Mouse (Mus musculus) liver, embryonic 14.5 days (tissue): ENCODE results near the gene Mycn. TPM values are rescaled to one million over a fixed set of nuclear protein-coding genes. Genes with fewer than 3 reads are reported as not detected.

Experiments
- ATAC-seq: fragments of 200-750 bp; cut with Nextera tagmentation; 2 replicates; pipeline ENCODE4 v1.8.0; 2017; ENCODE audit warnings: moderate number of reproducible peaks, mild to moderate bottlenecking, moderate library complexity; ENCODE audit not compliant: insufficient read depth
- DNase-seq, 3 experiments: peaks; one replicate each; pipeline ENCODE4 v3.0.0-alpha.2; 2012 to 2013; ENCODE audit warnings: low read depth in 3 of 3, low spot score in 3 of 3
- H3K27ac ChIP-seq: fragments of 300-500 bp; sonication (generic); 2 replicates; pipeline ENCODE4 v1.5.1; 2014; ENCODE audit warnings: moderate library complexity, mild to moderate bottlenecking, control low read depth, inconsistent platforms
- H3K27me3 ChIP-seq: fragments of 300-500 bp; sonication (generic); 2 replicates; pipeline ENCODE4 v1.6.1; 2014; ENCODE audit warnings: mild to moderate bottlenecking, low read length, moderate library complexity; ENCODE audit not compliant: control insufficient read depth, insufficient read depth
- H3K36me3 ChIP-seq: fragments of 300-500 bp; sonication (generic); replicated peaks from 2 replicates; pipeline ENCODE4 v1.6.1; 2014; ENCODE audit warnings: low read depth; ENCODE audit not compliant: control insufficient read depth, insufficient read depth
- H3K4me1 ChIP-seq, 2 experiments: fragments of 200-500 bp in 1 of 2; fragments of 300-500 bp in 1 of 2; sonication (generic) in 1 of 2; replicated peaks; 2 replicates each; pipeline ENCODE4 v1.6.1; 2012 to 2014; ENCODE audit warnings: antibody characterized with exemption in 1 of 2, inconsistent platforms in 1 of 2, low read length in 1 of 2; ENCODE audit not compliant: control insufficient read depth in 2 of 2, insufficient read depth in 2 of 2
- H3K4me2 ChIP-seq: fragments of 300-500 bp; sonication (generic); 2 replicates; pipeline ENCODE4 v1.6.1; 2014; ENCODE audit warnings: low read depth, mild to moderate bottlenecking, control low read depth, moderate library complexity
- H3K4me3 ChIP-seq, 2 experiments: fragments of 200-500 bp in 1 of 2; fragments of 300-500 bp in 1 of 2; sonication (generic) in 1 of 2; 2 replicates each; pipeline ENCODE4 v1.5.1; 2012 to 2014; ENCODE audit warnings: low read depth in 2 of 2, low read length in 2 of 2, mild to moderate bottlenecking in 2 of 2, control low read depth in 1 of 2, inconsistent platforms in 1 of 2, moderate library complexity in 1 of 2; ENCODE audit not compliant: insufficient read depth in 1 of 2
- H3K9ac ChIP-seq: fragments of 300-500 bp; sonication (generic); replicated peaks from 2 replicates; pipeline ENCODE4 v1.6.1; 2014; ENCODE audit warnings: mild to moderate bottlenecking, control low read depth, moderate library complexity
- H3K9me3 ChIP-seq: fragments of 300-500 bp; sonication (generic); 2 replicates; pipeline ENCODE4 v1.6.1; 2016; ENCODE audit warnings: low read length, mixed read lengths; ENCODE audit not compliant: control insufficient read depth
- CTCF ChIP-seq: IDR thresholded peaks from 2 replicates; pipeline ENCODE4 v1.5.1; 2016; ENCODE audit warnings: antibody characterized with exemption, low read depth, control low read depth
- EP300 ChIP-seq: IDR thresholded peaks from 2 replicates; pipeline ENCODE4 v1.6.1; 2016; ENCODE audit warnings: antibody characterized with exemption, low read depth
- WGBS: fragments of 180-500 bp; shearing (Covaris S2); extraction: QIAGEN DNeasy Blood & Tissue Kit; methylation state at CpG from one replicate; pipeline ENCODE4 v1.1.7; 2014; ENCODE audit not compliant: insufficient replicate concordance; 5-methylcytosine and 5-hydroxymethylcytosine counted together
- polyA plus RNA-seq, 2 experiments: library from polyadenylated mRNA; depleted of rRNA in 1 of 2; stranded (reverse) in 1 of 2; unstranded in 1 of 2; fragments of >200 nt; fragmentation: Nextera tagmentation in 1 of 2; extraction: Ambion mirVana in 1 of 2; gene quantifications; 2 replicates each; pipeline versions ENCODE4 v1.2.1 to v1.2.3; 2012 to 2014

Gene Mycn
- polyA plus RNA-seq, 2 experiments, result 2.9 to 3.9 TPM

DNA sequence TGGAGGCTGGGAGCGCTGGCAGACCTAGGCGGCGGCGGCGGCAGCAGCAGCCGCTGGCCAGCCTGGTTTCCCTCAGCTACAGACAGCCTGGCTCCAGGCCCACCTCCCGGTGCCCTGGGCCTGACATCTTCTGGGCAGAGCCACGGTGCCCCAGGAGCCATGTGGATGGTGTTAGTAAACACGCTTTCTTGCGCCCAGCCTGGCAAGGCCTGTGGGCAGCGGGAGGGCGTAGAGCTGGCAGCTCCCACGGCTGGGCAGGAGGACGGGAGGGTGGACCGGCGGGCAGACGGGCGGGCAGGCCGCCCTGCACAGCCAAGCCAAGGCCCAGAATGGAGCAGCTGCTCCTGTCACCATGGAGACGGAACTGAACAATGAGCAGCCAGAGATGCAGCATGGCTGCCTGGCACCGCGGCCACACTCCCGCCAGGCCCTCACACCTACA lies 37.2 kb downstream of the Mycn start:
- H3K4me3 ChIP-seq, result no peak overlapping the region
- no peaks in the 10 kb centered on the region for H3K4me1 ChIP-seq
- no peak overlapping the region for H3K27ac ChIP-seq
- 29% methylated on average over 23 of the region's 23 CpGs for WGBS
- H3K36me3 ChIP-seq, result no peaks in the 10 kb centered on the region
- H3K4me2 ChIP-seq, result no peak overlapping the region
- no peak overlapping the region for H3K9ac ChIP-seq
- ATAC-seq (no peak), DNase-seq (no peak)
- peaks cover 3% of the 10 kb centered on the region; the same call in 1 of the 2 replicates for H3K27me3 ChIP-seq
- TF ChIP-seq CTCF, result no peak
- no peak for TF ChIP-seq EP300
- no peaks in the 10 kb centered on the region for H3K9me3 ChIP-seq

DNA sequence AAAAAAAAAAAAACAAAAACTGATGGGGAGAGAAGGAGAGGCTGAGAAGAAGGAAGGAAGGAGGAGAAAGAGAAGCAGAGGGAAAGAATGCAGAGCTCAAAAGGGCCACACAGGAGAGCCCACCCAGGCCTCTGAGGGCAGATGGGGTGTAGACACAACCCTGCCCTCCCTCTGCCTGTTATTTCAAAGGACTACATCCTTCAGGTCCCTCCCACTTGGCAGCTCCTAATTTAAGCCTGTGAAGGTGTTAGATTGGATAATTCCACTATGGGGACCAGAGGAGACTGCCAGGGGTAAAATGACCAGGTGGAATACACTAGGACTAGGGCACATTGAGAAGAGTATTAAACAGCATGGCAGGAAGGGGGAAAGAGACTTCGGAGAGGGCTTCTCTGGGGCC lies 37.6 kb downstream of the Mycn start:
- no peak overlapping the region for H3K9ac ChIP-seq
- H3K9me3 ChIP-seq, result no peaks in the 10 kb centered on the region
- H3K36me3 ChIP-seq, result no peaks in the 10 kb centered on the region
- peaks cover 3% of the 10 kb centered on the region; the same call in 1 of the 2 replicates for H3K27me3 ChIP-seq
- H3K27ac ChIP-seq, result no peak overlapping the region
- ATAC-seq (no peak), DNase-seq (no peak)
- H3K4me3 ChIP-seq, result no peak overlapping the region
- H3K4me2 ChIP-seq, result no peak overlapping the region
- TF ChIP-seq CTCF, result no peak
- TF ChIP-seq EP300, result no peak
- H3K4me1 ChIP-seq, result no peaks in the 10 kb centered on the region
- WGBS, result 0% methylated on average over 1 of the region's 1 CpGs

DNA sequence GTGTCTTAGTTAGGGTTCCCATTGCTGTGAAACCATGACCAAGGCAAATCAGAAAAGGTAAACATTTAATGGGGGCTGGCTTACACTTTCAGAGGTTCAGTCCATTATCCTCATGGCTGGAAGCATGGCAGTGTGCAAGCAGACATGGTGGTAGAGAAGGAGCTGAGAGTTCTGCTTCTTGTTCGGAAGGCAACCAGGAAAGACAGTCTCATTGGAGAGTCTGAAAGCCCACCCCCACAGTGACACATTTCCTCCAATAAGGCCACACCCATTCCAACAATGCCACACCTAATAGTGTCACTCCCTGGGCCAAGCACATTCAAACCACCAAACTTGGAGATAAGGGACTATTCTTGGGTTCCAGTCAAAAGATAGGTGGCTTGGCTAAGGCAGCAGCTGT lies 39.3 kb downstream of the Mycn start:
- 43% methylated on average over 1 of the region's 1 CpGs for WGBS

DNA sequence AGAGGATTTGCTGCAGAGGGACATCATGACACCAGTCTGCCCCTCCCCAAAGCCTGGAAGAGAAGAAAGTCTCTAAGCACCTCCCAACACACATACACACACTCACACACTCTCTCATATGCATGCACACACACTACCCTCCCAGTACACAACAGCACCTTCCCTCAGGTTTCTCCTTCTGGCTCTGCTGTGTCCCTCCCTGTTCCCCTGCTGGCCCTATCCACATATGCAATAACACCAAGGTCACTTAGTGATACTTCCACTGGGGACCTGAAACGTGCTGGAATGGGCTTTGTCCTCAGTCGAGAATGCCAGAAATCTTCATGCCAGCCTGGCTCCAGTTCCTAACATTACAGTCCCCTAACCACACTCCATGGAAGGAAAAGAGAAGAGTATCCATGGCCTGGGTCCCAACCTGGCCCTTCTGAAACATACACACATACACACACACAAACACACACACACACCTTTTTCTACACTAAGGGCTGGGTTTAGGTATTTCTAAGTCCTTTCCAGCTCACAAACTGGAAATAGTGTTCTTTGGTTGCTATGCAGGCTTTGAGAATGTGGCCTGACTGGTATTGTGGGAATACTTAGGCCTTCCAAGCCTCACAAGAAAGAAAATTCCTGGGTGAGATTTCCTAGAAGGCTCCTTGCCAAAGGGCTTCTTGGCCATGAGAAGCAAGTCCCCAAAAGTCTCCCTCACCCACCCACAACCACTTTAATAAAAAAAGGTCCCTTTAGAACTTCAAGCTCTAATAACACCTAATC lies 43.2 kb downstream of the Mycn start:
- H3K4me1 ChIP-seq, result no peaks in the 10 kb centered on the region
- H3K27me3 ChIP-seq, result no peaks in the 10 kb centered on the region
- no peak for TF ChIP-seq CTCF
- no peak for TF ChIP-seq EP300
- 45% methylated on average over 2 of the region's 2 CpGs for WGBS
- DNase-seq (no peak), ATAC-seq (no peak)
- H3K4me3 ChIP-seq, result no peak overlapping the region
- H3K36me3 ChIP-seq, result no peaks in the 10 kb centered on the region
- no peak overlapping the region for H3K9ac ChIP-seq
- H3K9me3 ChIP-seq, result no peaks in the 10 kb centered on the region
- no peak overlapping the region for H3K4me2 ChIP-seq
- H3K27ac ChIP-seq, result no peak overlapping the region

More for the DNA sequence above, 39.3 kb downstream of the Mycn start:
- Histone ChIP-seq H3K27ac (no peak overlapping the region), H3K4me3 (no peak overlapping the region), H3K4me1 (no peaks in the 10 kb centered on the region), H3K27me3 (peaks cover 3% of the 10 kb centered on the region; the same call in 1 of the 2 replicates), H3K9me3 (no peaks in the 10 kb centered on the region), H3K9ac (no peak overlapping the region), H3K4me2 (no peak overlapping the region), H3K36me3 (no peaks in the 10 kb centered on the region)
- DNase-seq (no peak), ATAC-seq (no peak)
- no peak for TF ChIP-seq CTCF
- TF ChIP-seq EP300, result no peak

DNA sequence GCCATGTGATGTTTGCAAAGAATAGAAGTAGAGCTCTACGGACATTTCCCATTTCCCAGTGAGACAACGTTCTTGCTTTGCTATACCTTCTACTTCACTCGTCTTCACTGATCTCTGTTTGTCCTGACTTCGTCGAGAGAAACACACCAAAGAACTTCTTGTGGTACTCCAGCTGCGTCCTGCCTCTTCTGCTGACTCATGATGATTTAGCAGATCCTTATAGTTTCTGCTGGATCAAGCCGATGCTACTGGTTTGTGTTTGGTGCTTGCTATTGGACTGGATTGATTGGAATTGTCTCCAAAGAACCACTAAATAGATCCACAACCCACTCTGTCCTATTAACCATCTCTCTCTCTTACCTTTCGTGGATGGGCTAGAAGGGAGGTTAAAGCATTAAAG lies 47.7 kb downstream of the Mycn start:
- TF ChIP-seq CTCF (no peak), EP300 (no peak)
- 50% methylated on average over 8 of the region's 8 CpGs for WGBS
- ATAC-seq, result no peak
- no peak overlapping the region for H3K4me2 ChIP-seq
- H3K27ac ChIP-seq, result no peak overlapping the region
- H3K9me3 ChIP-seq, result no peaks in the 10 kb centered on the region
- no peaks in the 10 kb centered on the region for H3K4me1 ChIP-seq
- H3K9ac ChIP-seq, result no peak overlapping the region
- H3K4me3 ChIP-seq, result no peak overlapping the region
- H3K36me3 ChIP-seq, result no peaks in the 10 kb centered on the region
- H3K27me3 ChIP-seq, result no peaks in the 10 kb centered on the region
- no peak for DNase-seq
